Comparison of ENCODE assay signal across 9 mouse cellular contexts in the genomic region with DNA sequence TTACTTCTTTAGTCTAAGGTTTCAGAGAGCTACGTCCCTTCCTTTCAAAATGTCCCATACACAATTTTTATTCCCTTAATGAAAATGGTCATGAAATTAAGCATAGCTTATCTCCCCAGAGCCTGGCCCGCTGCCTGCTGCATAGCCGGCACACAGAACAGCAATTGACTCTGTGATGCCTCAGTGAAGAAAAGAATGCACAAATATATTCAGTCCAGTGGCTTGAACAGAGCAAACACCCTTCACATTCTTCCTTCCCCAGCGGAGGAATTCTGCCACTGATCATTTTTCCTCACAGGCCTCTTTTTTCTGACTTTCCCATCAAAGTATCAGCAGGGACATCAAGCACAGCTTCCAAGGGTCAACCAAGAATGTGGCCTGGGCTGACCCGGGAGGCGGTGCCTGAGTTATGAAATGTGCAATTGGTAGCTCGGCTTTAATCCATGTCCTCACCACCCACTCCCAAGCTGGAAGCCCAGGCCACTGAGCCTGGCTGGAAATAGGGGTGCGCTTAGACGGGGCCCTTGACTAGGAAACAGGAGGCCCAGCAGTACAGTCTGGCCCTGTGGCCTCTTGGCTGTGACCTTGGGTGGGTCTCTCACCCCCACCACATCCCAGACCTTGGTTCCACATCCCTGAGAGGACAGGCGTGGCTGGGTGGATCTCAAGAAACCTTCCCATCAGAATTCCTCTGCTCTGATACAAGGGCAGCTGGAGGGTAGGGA.
DNase-seq lines count a peak whose midpoint lies in the region; ATAC-seq and TF ChIP-seq lines count a peak whose summit lies in the region.
"Had no signal": no experiment of that assay in that cellular context is flagged by ENCODE, and none has a peak within 500 bp of the region (broad histone marks: within the 10 kb centered on the region; RNA-seq: fewer than 3 reads in every experiment).

No protein-coding gene starts in this region.

- 69% methylated on average over 10 of the region's 10 CpGs for WGBS in hindbrain, embryonic 13.5 days
- WGBS in hindbrain, embryonic 12.5 days = 79% methylated on average over 10 of the region's 10 CpGs
- WGBS in heart, postnatal 0 days = 19% methylated on average over 10 of the region's 10 CpGs
- WGBS in lung, embryonic 14.5 days = 37% methylated on average over 10 of the region's 10 CpGs
- WGBS in forebrain, embryonic 11.5 days = 88% methylated on average over 10 of the region's 10 CpGs

- H3K36me3 ChIP-seq in hindbrain, embryonic 13.5 days = no peaks in the 10 kb centered on the region
- 0 out of 2 replicates have a peak, but pooled peaks cover 3% of the 10 kb centered on the region for H3K36me3 ChIP-seq in hindbrain, embryonic 12.5 days
- peaks cover 81% of the 10 kb centered on the region for H3K36me3 ChIP-seq in heart, postnatal 0 days (replicated peaks; ENCODE audit: control insufficient read depth, insufficient read depth, low read length)
- H3K36me3 ChIP-seq in lung, embryonic 14.5 days (ENCODE audit: insufficient read depth) = peaks cover 56% of the 10 kb centered on the region
- H3K36me3 ChIP-seq in forebrain, embryonic 11.5 days (ENCODE audit: control insufficient read depth, insufficient read depth, low read length) = no peaks in the 10 kb centered on the region

- no peak overlapping the region for H3K4me3 ChIP-seq in hindbrain, embryonic 13.5 days
- no peak overlapping the region for H3K4me3 ChIP-seq in hindbrain, embryonic 12.5 days
- no peak overlapping the region for H3K4me3 ChIP-seq in brown adipose tissue, adult 24 weeks (ENCODE audit: insufficient read depth, low read depth, low read length)
- H3K4me3 ChIP-seq in heart, postnatal 0 days (ENCODE audit: low read depth, low read length) = no peak overlapping the region
- no peak overlapping the region for H3K4me3 ChIP-seq in lung, embryonic 14.5 days (ENCODE audit: low read depth, low read length)
- H3K4me3 ChIP-seq in forebrain, embryonic 11.5 days (ENCODE audit: low read depth, low read length) = no peak overlapping the region

- no peak overlapping the region for H3K4me2 ChIP-seq in hindbrain, embryonic 13.5 days
- no peak overlapping the region for H3K4me2 ChIP-seq in hindbrain, embryonic 12.5 days (replicated peaks)
- no peak overlapping the region for H3K4me2 ChIP-seq in heart, postnatal 0 days (ENCODE audit: low read depth, low read length)
- peak overlapping the region; percentile 19; the same call in 1 of the 2 replicates for H3K4me2 ChIP-seq in lung, embryonic 14.5 days
- H3K4me2 ChIP-seq in forebrain, embryonic 11.5 days (ENCODE audit: low read depth, low read length, severe bottlenecking) = no peak overlapping the region

- no peak for ATAC-seq in hindbrain, embryonic 13.5 days (ENCODE audit: low FRiP score)
- no peak for ATAC-seq in hindbrain, embryonic 12.5 days (ENCODE audit: low FRiP score)
- ATAC-seq in heart, postnatal 0 days (ENCODE audit: insufficient read depth, low read depth) = no peak
- peak; percentile 65 for ATAC-seq in lung, embryonic 14.5 days (ENCODE audit: insufficient read depth)
- ATAC-seq in forebrain, embryonic 11.5 days (replicated peaks; ENCODE audit: low FRiP score) = no peak
- ATAC-seq in inflammation-experienced regulatory T-cells, adult 6 months = no peak

- peaks cover 13% of the 10 kb centered on the region; the same call in 1 of the 2 replicates for H3K4me1 ChIP-seq in hindbrain, embryonic 13.5 days (replicated peaks)
- H3K4me1 ChIP-seq in hindbrain, embryonic 12.5 days = no peaks in the 10 kb centered on the region
- H3K4me1 ChIP-seq in brown adipose tissue, adult 24 weeks (ENCODE audit: control insufficient read depth, insufficient read depth, insufficient read length, low read length) = peaks cover 47% of the 10 kb centered on the region
- H3K4me1 ChIP-seq in heart, postnatal 0 days (ENCODE audit: control insufficient read depth, insufficient read depth) = peaks cover 35% of the 10 kb centered on the region
- peaks cover 18% of the 10 kb centered on the region for H3K4me1 ChIP-seq in lung, embryonic 14.5 days (ENCODE audit: insufficient read depth)
- H3K4me1 ChIP-seq in forebrain, embryonic 11.5 days (replicated peaks; ENCODE audit: control insufficient read depth, insufficient read depth, low read length) = no peaks in the 10 kb centered on the region

- no peaks in the 10 kb centered on the region for H3K9me3 ChIP-seq in hindbrain, embryonic 13.5 days
- H3K9me3 ChIP-seq in hindbrain, embryonic 12.5 days (replicated peaks) = no peaks in the 10 kb centered on the region
- H3K9me3 ChIP-seq in heart, postnatal 0 days (replicated peaks; ENCODE audit: control insufficient read depth, low read length) = no peaks in the 10 kb centered on the region
- no peaks in the 10 kb centered on the region for H3K9me3 ChIP-seq in lung, embryonic 14.5 days (ENCODE audit: low read depth, low read length)
- no peaks in the 10 kb centered on the region for H3K9me3 ChIP-seq in forebrain, embryonic 11.5 days (ENCODE audit: control insufficient read depth, low read length)

- peak overlapping the region; percentile 46; the same call in 1 of the 2 replicates for H3K27ac ChIP-seq in hindbrain, embryonic 13.5 days
- H3K27ac ChIP-seq in hindbrain, embryonic 12.5 days = no peak overlapping the region
- peak overlapping the region; percentile 76 for H3K27ac ChIP-seq in brown adipose tissue, adult 24 weeks (replicated peaks; ENCODE audit: low read depth, low read length)
- H3K27ac ChIP-seq in heart, postnatal 0 days (ENCODE audit: low read depth) = peak overlapping the region; percentile 87
- H3K27ac ChIP-seq in lung, embryonic 14.5 days (ENCODE audit: low read depth) = peak overlapping the region; percentile 92
- no peak overlapping the region for H3K27ac ChIP-seq in forebrain, embryonic 11.5 days (ENCODE audit: low read depth, low read length)
- H3K27ac ChIP-seq: macrophage had no signal

- peak; percentile 56 for DNase-seq in heart, postnatal 0 days (ENCODE audit: low spot score)
- DNase-seq in lung, embryonic 14.5 days = peak; percentile 73
- no peak for DNase-seq in forebrain, embryonic 11.5 days (ENCODE audit: low spot score)
- DNase-seq in B cell, adult 2 months = no peak

- TF ChIP-seq EP300 in heart, postnatal 0 days (IDR thresholded peaks at IDR 0.05; ENCODE audit: low read depth) = no peak

- TF ChIP-seq CTCF in heart, postnatal 0 days (IDR thresholded peaks at IDR 0.05; ENCODE audit: low read depth) = no peak
- TF ChIP-seq CTCF in lung, embryonic 14.5 days (IDR thresholded peaks at IDR 0.05; ENCODE audit: low read depth) = no peak

- no peak overlapping the region for H3K9ac ChIP-seq in hindbrain, embryonic 13.5 days
- no peak overlapping the region for H3K9ac ChIP-seq in hindbrain, embryonic 12.5 days
- peak overlapping the region; percentile 37; the same call in 1 of the 2 replicates for H3K9ac ChIP-seq in heart, postnatal 0 days (replicated peaks; ENCODE audit: low read depth, low read length)
- no peak overlapping the region for H3K9ac ChIP-seq in lung, embryonic 14.5 days
- no peak overlapping the region for H3K9ac ChIP-seq in forebrain, embryonic 11.5 days (ENCODE audit: low read length)

- no peaks in the 10 kb centered on the region for H3K27me3 ChIP-seq in hindbrain, embryonic 13.5 days
- H3K27me3 ChIP-seq in hindbrain, embryonic 12.5 days = no peaks in the 10 kb centered on the region
- H3K27me3 ChIP-seq in heart, postnatal 0 days (ENCODE audit: control insufficient read depth, insufficient read depth, low read length) = no peaks in the 10 kb centered on the region
- H3K27me3 ChIP-seq in lung, embryonic 14.5 days (ENCODE audit: insufficient read depth, low read length) = no peaks in the 10 kb centered on the region
- no peaks in the 10 kb centered on the region for H3K27me3 ChIP-seq in forebrain, embryonic 11.5 days (ENCODE audit: control insufficient read depth, insufficient read depth, low read length)

Comparison
In these comparisons a context has a peak if more than half of its experiments do, and no peak if none do; other contexts are left out.
1. H3K27ac ChIP-seq: peak in hindbrain, embryonic 13.5 days (single experiment), brown adipose tissue, adult 24 weeks (single experiment), heart, postnatal 0 days (single experiment) and lung, embryonic 14.5 days (single experiment); none in hindbrain, embryonic 12.5 days (single experiment) and forebrain, embryonic 11.5 days (single experiment).
2. DNase-seq: peak in heart, postnatal 0 days (single experiment) and lung, embryonic 14.5 days (single experiment); none in forebrain, embryonic 11.5 days (single experiment) and B cell, adult 2 months (0 of 2).